Mouse (Mus musculus) brown adipose tissue, adult 24 weeks (tissue): ENCODE measurements around the gene Pax2. TPM values are rescaled to one million over a fixed set of nuclear protein-coding genes. Genes with fewer than 3 reads are reported as not detected.

ENCODE experiments used
- H3K27ac ChIP-seq: fragments of 200-500 bp; replicated peaks from 2 replicates; pipeline ENCODE4 v1.5.1; 2012; ENCODE audit warnings: low read depth, mild to moderate bottlenecking, low read length
- H3K4me1 ChIP-seq: fragments of 200-500 bp; 2 replicates; pipeline ENCODE4 v1.6.1; 2012; ENCODE audit warnings: low read length, mixed read lengths; ENCODE audit not compliant: control insufficient read depth, insufficient read depth, insufficient read length
- H3K4me3 ChIP-seq: fragments of 200-500 bp; 2 replicates; pipeline ENCODE4 v1.5.1; 2012; ENCODE audit warnings: low read depth, mild to moderate bottlenecking, low read length, moderate library complexity; ENCODE audit not compliant: insufficient read depth
- polyA plus RNA-seq: library from polyadenylated mRNA; stranded (reverse); fragments of >200 nt; gene quantifications from 2 replicates; pipeline ENCODE4 v1.2.4, GENCODE M21; 2012; ENCODE audit not compliant: missing spikeins, insufficient read depth, insufficient read length

Pax2 gene
- polyA plus RNA-seq, 1 experiment, result not detected

DNA sequence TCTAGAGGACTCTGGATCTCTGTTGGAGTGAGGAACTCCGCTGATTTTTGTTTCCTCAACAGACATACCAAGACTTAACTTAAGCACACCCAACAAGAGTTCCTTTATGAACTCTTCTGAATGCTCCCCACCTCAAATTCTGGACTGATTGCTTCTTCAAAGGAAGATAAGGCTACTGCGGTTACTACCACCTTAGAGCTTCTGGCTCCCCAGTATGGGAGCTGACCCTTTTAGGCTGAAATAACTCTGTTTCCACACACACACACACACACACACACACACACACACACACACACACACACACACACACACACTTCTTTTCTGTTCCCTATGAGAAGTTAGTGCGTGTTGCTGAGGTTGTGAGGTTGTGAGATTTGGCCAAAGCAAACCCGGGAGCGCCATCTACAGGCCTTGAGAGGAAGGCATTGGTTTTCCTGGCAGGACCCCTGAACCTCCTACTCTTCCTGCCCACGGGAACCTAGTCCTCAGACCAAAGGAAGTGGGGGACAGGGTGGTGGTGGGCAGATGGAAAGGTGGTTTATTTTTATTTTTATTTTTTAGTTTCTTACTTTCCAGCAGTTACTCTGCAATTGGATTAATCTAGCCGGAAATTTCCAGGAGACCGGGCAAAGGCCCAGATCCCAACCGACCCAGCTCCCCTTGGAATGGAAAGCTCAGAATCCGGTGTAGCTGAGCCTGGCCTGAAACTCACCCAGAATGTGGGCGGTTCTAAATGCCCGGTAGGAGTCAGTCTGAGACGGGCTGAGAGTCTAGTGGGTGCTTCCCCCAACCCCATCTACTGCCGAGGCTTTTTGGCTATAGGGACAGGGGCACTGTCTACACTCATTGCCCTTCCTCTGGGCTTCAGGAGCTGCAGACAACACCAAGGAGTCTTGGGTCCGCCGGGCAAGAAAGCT, 1.1 kb upstream of the Pax2 start:
- Histone ChIP-seq H3K4me3 (0 out of 2 replicates have a peak overlapping the region, but pooled peaks have one; percentile 3), H3K4me1 (no peaks in the 10 kb centered on the region; the same call in 1 of the 2 replicates), H3K27ac (no peak overlapping the region)

DNA sequence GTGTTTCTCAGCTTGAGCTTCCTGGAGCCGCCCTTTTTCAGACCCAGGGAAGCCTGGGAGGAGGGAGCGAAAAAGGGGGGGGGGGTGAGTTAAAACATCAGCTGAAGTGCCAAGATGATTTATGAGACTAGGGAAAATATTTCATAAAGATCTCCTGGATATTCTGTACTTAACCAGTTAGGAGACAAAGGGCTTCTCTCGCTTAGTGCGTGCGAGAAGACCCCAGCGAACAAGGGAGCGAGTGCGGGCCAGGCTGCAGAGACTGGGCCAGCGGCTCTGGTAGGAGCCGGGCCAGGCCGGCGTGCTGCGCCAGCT, 510 bp upstream of the Pax2 start:
- no peak overlapping the region for H3K27ac ChIP-seq
- H3K4me3 ChIP-seq, result 0 out of 2 replicates have a peak overlapping the region, but pooled peaks have one; percentile 3
- H3K4me1 ChIP-seq, result no peaks in the 10 kb centered on the region; the same call in 1 of the 2 replicates

DNA sequence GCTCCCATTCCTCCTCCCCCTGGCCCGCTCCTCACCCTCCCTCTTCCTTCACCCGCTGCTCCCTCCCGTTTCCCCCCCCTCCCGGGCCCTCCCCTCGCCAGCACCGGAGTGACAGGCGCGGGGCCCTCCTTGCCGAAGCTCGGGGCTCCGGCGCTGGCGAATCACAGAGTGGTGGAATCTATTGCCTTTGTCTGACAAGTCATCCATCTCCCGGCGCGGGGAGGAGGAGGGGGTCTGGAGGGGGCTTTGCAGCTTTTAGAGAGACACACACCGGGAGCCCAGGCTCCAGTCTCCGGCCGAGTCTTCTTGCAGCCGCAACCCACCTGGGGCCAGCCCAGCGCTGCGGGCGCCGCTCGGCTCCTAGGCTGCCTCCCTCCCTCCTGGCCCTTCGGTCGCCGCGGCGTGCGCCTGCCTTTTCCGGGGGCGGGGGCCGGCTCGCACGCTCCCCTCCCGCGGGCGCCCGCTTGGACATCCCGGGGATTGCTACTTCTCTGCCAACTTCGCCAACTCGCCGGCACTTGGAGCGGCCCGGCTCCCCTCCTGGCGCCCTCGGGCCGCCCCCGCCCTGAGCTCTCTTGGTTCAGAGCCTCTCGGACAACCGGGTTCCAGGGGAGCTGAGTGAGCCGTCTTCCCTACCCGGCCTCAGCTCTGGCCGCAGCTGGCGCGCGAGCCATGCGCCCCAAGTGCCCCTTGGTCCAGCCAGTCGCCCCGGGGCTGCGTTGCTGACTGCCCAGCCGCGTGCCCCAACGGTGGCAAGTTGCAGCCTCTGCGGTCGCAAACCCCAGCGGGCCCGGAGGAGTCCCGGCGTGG, 781 bp downstream of the Pax2 start:
- H3K27ac ChIP-seq, result no peak overlapping the region
- no peaks in the 10 kb centered on the region; the same call in 1 of the 2 replicates for H3K4me1 ChIP-seq
- peak overlapping the region; percentile 29 for H3K4me3 ChIP-seq

- Histone ChIP-seq H3K4me3 (peak overlapping the region; percentile 29; the same call in 1 of the 2 replicates), H3K27ac (no peak overlapping the region), H3K4me1 (no peaks in the 10 kb centered on the region; the same call in 1 of the 2 replicates)
Observed at GRCm38 (mm10) chr19:44757231-44757871, 1.5 kb downstream of the Pax2 start.

GRCm38 (mm10) chr19:44758846-44759245, 3.0 kb downstream of the Pax2 start:
- no peak overlapping the region for H3K27ac ChIP-seq
- H3K4me3 ChIP-seq, result no peak overlapping the region
- H3K4me1 ChIP-seq, result no peaks in the 10 kb centered on the region; the same call in 1 of the 2 replicates

GRCm38 (mm10) chr19:44759531-44760118, 3.8 kb downstream of the Pax2 start:
- H3K27ac ChIP-seq, result no peak overlapping the region
- H3K4me3 ChIP-seq, result no peak overlapping the region
- no peaks in the 10 kb centered on the region; the same call in 1 of the 2 replicates for H3K4me1 ChIP-seq

DNA sequence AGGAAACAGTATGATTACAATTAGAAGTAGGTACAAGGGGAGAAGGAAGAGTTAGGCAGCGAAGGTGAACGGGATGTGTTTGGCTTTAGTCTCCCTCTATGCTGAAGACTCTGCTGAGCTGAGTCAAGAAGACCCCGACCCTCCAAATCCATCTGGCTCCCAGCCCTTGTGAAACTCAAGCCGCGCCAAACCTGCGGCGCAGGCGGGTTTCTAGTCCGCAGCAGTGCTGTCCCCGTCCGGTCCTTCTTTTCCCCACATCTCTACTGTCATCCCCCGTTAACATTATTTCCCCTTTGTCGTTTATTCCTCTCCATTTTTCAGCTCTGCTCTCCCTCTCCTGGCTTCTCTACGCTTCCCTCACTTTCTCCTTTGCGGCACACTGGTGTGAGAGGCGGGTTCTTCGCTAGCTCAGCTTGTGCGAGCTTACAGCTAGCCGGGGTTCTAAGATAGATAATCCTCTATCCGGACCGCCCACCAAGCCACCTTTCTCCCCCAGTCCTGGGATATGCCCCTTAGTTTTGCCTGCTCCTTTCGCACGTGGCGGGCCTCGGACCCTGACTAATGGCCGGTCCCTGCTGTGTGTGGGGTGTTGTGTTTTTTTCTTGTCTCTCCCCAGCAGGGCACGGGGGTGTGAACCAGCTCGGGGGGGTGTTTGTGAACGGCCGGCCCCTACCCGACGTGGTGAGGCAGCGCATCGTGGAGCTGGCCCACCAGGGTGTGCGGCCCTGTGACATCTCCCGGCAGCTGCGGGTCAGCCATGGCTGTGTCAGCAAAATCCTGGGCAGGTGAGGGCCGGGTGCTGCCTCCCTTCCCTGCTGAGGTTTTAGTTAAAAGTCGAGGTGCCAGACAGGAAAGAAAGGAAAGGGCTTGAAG, 4.7 kb downstream of the Pax2 start:
- H3K4me1 ChIP-seq, result no peaks in the 10 kb centered on the region; the same call in 1 of the 2 replicates
- H3K4me3 ChIP-seq, result no peak overlapping the region
- no peak overlapping the region for H3K27ac ChIP-seq

DNA sequence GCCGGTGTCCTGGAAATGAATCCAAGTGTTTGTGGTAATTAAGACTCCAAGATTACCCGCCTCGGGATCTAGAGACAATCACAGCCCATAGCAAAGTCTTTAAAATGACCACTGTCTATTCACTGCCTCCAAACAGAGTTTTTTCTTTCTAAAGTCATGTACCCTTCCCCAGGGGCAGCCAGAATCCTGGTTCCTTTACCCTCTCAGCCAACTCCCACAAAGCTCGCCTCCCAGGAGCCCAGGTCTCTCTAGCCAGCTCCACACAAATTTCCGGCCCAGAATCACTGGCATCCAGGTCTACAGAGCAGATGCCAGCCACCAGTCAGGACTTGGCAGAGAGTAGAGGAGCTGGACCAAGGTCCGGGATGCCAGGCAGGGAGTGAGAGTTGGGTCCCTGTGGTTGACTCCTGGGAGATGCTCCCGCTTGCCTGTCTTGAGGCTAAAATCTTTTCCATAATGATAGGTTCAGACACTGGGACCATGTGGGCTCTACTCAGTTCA, 6.3 kb downstream of the Pax2 start:
- Histone ChIP-seq H3K4me3 (no peak overlapping the region), H3K4me1 (no peaks in the 10 kb centered on the region), H3K27ac (no peak overlapping the region)

DNA sequence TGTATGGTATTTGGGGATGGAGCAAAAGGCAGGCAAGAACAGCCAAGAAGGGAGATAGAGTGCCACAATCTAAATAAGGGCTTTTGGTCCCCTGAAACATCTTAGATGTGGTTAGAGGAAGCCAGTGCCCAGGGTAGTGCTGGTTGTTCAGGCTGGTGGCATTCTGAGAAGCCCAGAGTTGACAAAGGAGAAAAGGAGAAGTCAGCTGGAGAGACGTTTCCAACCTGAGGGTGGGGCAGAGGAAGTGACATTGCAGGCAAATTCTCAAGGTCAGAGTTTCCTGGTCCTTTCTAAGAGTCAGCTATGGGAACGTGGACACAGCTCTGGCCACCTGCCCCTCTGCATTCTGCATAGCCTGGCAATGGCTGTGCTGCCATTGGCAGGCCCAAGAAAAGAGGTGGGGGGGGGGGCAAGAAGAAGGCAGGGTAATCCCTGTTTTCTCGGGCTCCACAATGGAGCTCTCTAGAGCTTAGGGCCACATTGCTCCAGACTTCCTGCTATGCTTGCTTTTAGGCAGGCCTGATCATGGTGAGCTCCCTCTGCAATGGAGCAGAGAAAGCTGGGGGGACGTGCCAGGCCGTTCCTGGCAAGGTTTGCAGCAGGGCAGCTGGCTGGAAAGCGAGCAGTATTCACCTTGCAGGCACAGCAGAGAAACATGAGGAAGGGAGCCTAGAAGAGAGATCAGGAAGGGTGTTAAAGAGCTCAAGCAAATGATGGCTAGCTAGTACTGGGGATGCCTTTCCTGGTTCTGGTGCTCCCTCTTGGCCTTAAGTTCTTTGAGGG, 14.6 kb downstream of the Pax2 start:
- Histone ChIP-seq H3K4me3 (no peak overlapping the region), H3K4me1 (no peaks in the 10 kb centered on the region), H3K27ac (no peak overlapping the region)

- no peak overlapping the region for H3K27ac ChIP-seq
- no peak overlapping the region for H3K4me3 ChIP-seq
- H3K4me1 ChIP-seq, result no peaks in the 10 kb centered on the region
Observed at GRCm38 (mm10) chr19:44771499-44771898, 15.7 kb downstream of the Pax2 start.

- Histone ChIP-seq H3K4me1 (no peaks in the 10 kb centered on the region), H3K4me3 (no peak overlapping the region), H3K27ac (no peak overlapping the region)
Observed at GRCm38 (mm10) chr19:44781987-44782386, 26.1 kb downstream of the Pax2 start.

DNA sequence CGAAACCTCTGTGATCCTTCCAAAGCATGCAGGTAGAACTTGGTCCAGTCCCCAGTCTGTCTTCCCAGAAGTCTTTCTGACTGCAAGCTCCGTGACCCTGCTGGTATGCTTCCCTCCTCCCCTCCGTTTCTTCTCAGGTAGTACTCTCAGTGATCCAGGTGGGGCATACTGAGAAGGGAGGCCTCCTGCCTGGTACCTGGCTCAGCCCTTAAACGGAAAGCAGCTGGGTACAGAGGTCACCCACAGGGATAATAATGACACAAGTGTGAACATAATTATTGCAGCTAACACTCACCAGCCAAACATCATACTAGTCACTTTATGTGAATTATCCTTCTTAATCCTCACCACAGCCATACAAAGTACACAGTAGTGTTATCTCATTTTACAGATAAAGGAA, 28.5 kb downstream of the Pax2 start:
- Histone ChIP-seq H3K4me1 (no peaks in the 10 kb centered on the region), H3K27ac (no peak overlapping the region), H3K4me3 (no peak overlapping the region)

- Histone ChIP-seq H3K27ac (no peak overlapping the region), H3K4me3 (no peak overlapping the region), H3K4me1 (no peaks in the 10 kb centered on the region)
Observed at GRCm38 (mm10) chr19:44788488-44788887, 32.6 kb downstream of the Pax2 start.
